Mouse (Mus musculus) embryonic fibroblast, embryonic 13.5 days (primary cell): Measurements from ENCODE around the gene Agtrap. TPM values are rescaled to one million over a fixed set of nuclear protein-coding genes. Genes with fewer than 3 reads are reported as not detected.

Experiments used
- H3K27ac ChIP-seq: 2 replicates; pipeline ENCODE4 v1.5.1; 2012; ENCODE audit warnings: low read length, control low read depth, inconsistent platforms; ENCODE audit not compliant: insufficient read depth
- H3K4me1 ChIP-seq: 2 replicates; pipeline ENCODE4 v1.6.1; 2011; ENCODE audit warnings: low read length; ENCODE audit not compliant: control insufficient read depth, insufficient read depth
- H3K4me3 ChIP-seq: 2 replicates; pipeline ENCODE4 v1.5.1; 2011; ENCODE audit warnings: mild to moderate bottlenecking, control low read depth, low read length; ENCODE audit not compliant: insufficient read depth
- CTCF ChIP-seq: IDR thresholded peaks from 2 replicates; pipeline ENCODE4 v1.5.1; 2011; ENCODE audit warnings: mild to moderate bottlenecking, control low read depth, low read length, moderate library complexity, borderline replicate concordance; ENCODE audit not compliant: insufficient read depth
- POLR2A ChIP-seq: IDR thresholded peaks from 2 replicates; pipeline ENCODE4 v1.6.1; 2011; ENCODE audit warnings: low read depth, mild to moderate bottlenecking, control low read depth, low read length, moderate library complexity
- polyA plus RNA-seq: library from polyadenylated mRNA; stranded (reverse); fragments of >200 nt; gene quantifications from 2 replicates; pipeline ENCODE4 v1.2.4, GENCODE M21; 2011; ENCODE audit warnings: low read depth; ENCODE audit not compliant: missing spikeins, insufficient read length

Gene Agtrap
- polyA plus RNA-seq, 1 experiment: 17.2 TPM

DNA sequence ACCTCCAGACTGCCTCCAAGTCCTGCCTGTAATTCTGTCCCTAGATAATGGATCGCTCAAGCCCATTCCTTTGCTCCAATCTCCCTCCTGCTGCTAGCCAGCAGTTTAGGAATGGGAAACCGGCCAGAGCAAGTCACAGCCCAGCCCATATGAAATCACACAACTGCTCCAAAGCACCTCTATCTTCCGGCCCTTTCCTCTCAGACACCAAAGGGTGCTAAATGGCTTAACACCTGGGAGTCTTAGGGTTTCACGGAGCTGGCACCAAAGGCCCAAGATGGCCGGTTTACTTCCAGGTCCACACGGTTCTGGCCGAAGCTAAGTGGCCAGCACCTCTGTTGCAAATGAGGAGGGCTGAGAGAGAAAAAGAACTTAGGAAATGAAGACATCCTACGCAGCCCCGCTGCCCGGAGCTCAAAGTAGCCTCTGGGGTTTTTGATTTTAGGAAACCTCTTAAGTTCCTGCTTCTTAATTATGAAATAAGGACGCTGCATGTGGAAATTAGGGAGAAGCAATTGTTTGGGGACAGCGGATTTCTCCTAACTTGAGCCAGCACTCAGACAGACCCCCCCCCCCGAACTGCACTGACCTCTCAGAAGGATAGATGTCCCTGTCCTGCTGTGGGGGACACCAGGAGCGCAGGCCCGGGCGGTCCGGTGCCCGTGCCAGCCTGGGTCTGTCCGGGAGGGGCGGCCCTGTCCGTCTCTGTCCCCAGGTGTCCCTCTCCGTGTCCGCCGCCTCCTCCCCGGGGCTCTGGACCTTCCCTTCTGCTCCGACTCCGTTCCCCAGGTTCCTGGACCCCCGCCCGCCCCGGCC, 532 bp downstream of the Agtrap start:
- H3K4me1 ChIP-seq: 0 out of 2 replicates have a peak, but pooled peaks cover 2% of the 10 kb centered on the region
- no peak for TF ChIP-seq CTCF
- TF ChIP-seq POLR2A: peak; percentile 28; the same call in 1 of the 2 replicates
- peak overlapping the region; percentile 56 for H3K4me3 ChIP-seq
- 0 out of 2 replicates have a peak overlapping the region, but pooled peaks have one; percentile 0 for H3K27ac ChIP-seq

DNA sequence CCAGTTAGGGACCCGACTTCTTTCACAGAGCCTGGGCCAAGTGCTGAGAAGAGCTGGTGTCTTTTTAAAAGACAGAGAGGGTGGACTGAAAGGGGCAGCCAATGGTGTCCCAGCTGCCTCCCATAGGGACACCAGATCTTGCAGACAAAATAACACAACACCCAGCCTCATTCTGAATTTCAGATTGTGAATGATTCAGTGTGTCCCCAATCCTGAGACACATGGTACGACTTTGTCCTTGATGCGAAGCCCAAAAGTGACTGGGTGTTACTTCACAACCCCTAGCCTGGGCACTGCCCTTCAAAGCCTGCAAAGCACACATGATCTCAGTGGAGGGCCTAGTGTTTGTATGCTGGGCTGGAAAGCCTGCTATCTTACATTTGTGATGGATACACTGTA, 1.9 kb downstream of the Agtrap start:
- Histone ChIP-seq H3K4me1 (0 out of 2 replicates have a peak, but pooled peaks cover 2% of the 10 kb centered on the region), H3K4me3 (no peak overlapping the region), H3K27ac (no peak overlapping the region)
- no peak for TF ChIP-seq POLR2A
- no peak for TF ChIP-seq CTCF

DNA sequence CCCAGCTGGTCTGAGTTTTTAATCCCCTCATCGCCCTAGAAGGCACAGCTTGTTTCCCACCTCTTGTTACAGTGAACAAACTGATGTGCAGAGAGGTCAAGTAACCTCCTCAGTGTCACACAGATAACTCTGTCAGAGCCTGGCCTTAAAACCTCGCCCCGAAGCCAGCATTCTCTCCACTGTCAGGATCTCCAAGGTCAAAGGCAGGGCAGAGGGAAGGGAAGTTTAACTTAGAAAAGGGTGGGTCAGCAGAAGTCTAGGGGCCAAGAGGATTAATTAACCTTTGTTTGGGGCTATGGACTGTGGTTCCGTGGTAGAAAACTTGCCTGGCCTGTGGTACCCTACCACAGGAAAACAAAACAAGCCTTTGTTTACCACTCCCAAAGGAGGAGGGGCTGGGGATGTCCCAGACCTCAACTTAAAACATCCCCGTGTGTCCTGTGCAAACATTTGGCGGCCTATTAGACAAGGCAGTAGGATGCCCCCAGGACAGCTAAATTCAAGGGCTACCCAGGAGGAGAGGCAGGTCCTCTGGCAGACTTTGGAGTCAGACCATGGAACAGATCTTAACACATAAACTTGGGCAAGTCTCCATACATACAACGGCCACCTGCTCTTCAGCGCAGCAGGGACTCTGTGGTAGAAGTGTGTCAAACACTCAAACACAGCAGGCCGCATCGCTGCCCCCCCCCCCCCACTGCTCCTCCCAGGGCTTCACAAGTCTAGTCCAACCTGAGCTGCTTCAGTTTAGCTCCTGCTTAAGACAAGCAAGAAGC, 2.5 kb downstream of the Agtrap start:
- TF ChIP-seq CTCF (no peak), POLR2A (no peak)
- H3K4me1 ChIP-seq: 0 out of 2 replicates have a peak, but pooled peaks cover 2% of the 10 kb centered on the region
- no peak overlapping the region for H3K4me3 ChIP-seq
- no peak overlapping the region for H3K27ac ChIP-seq

DNA sequence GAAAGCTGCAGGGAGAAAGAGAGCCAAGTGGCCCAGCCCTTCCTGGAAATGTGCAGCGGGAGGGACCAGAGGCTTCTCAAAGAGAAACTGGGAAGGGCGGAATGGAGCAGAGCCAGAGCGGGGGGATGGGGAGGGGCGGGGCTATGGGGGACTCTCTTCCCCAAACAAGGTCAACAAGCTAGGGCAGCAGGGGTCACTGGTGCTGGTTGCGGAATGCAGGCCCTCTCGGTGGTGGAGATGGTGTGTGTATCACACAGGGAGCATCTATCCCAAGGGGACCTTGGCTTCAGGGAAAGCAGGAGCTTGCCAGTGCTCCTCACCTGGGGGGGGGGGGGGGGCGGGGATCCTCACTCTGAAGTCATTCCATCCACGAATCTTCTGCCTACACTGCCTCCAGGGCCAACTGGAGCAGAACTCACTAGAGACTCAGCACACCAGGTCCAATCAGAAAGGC, 3.5 kb downstream of the Agtrap start:
- Histone ChIP-seq H3K27ac (no peak overlapping the region), H3K4me1 (0 out of 2 replicates have a peak, but pooled peaks cover 2% of the 10 kb centered on the region)
- TF ChIP-seq POLR2A: no peak
- TF ChIP-seq CTCF: no peak

GRCm38 (mm10) chr4:148083176-148083899, 4.5 kb downstream of the Agtrap start:
- Histone ChIP-seq H3K27ac (no peak overlapping the region), H3K4me3 (no peak overlapping the region), H3K4me1 (0 out of 2 replicates have a peak, but pooled peaks cover 2% of the 10 kb centered on the region)
- TF ChIP-seq POLR2A (no peak), CTCF (no peak)

More for the DNA sequence above, 3.5 kb downstream of the Agtrap start:
- H3K4me3 ChIP-seq: no peak overlapping the region

- TF ChIP-seq CTCF (no peak), POLR2A (no peak)
- Histone ChIP-seq H3K27ac (no peak overlapping the region), H3K4me1 (0 out of 2 replicates have a peak, but pooled peaks cover 2% of the 10 kb centered on the region)
These were observed 5.4 kb downstream of the Agtrap start for GRCm38 (mm10) chr4:148082257-148083044.

GRCm38 (mm10) chr4:148081201-148081600, 6.6 kb downstream of the Agtrap start:
- no peak overlapping the region for H3K27ac ChIP-seq
- no peaks in the 10 kb centered on the region for H3K4me1 ChIP-seq
- TF ChIP-seq POLR2A (no peak), CTCF (no peak)
- H3K4me3 ChIP-seq: no peak overlapping the region

More at GRCm38 (mm10) chr4:148082257-148083044, 5.4 kb downstream of the Agtrap start:
- no peak overlapping the region for H3K4me3 ChIP-seq

- Histone ChIP-seq H3K4me3 (no peak overlapping the region), H3K27ac (no peak overlapping the region), H3K4me1 (no peaks in the 10 kb centered on the region)
- TF ChIP-seq CTCF: no peak
- no peak for TF ChIP-seq POLR2A
These were observed 7.2 kb downstream of the Agtrap start for GRCm38 (mm10) chr4:148080597-148080973.
